Mouse (Mus musculus) heart, adult 2 months (tissue): ENCODE results near the gene Sept9. TPM values are rescaled to one million over a fixed set of nuclear protein-coding genes. Genes with fewer than 3 reads are reported as not detected.

Experiments
- DNase-seq, 2 experiments: peaks; one replicate each; pipeline ENCODE4 v3.0.0; 2021
- H3K27ac ChIP-seq: fragments of 200-600 bp; 2 replicates; pipeline ENCODE4 v1.8.1; 2022
- H3K27me3 ChIP-seq: fragments of 200-500 bp; 2 replicates; pipeline ENCODE4 v1.6.1; 2012; ENCODE audit warnings: mild to moderate bottlenecking, low read length, inconsistent platforms, mixed read lengths; ENCODE audit not compliant: control insufficient read depth, insufficient read depth
- H3K36me3 ChIP-seq: fragments of 200-500 bp; 2 replicates; pipeline ENCODE4 v1.6.1; 2012; ENCODE audit warnings: low read length, inconsistent platforms; ENCODE audit not compliant: control insufficient read depth, insufficient read depth
- H3K4me1 ChIP-seq: fragments of 200-500 bp; 2 replicates; pipeline ENCODE4 v1.6.1; 2011; ENCODE audit warnings: low read length; ENCODE audit not compliant: control insufficient read depth, insufficient read depth
- H3K4me3 ChIP-seq: fragments of 200-600 bp; 2 replicates; pipeline ENCODE4 v1.8.1; 2022
- H3K79me2 ChIP-seq: fragments of 200-500 bp; replicated peaks from 2 replicates; pipeline ENCODE4 v1.6.1; 2012; ENCODE audit warnings: mild to moderate bottlenecking, inconsistent platforms, low read length, moderate library complexity, mixed read lengths; ENCODE audit not compliant: control insufficient read depth, insufficient read depth
- H3K9ac ChIP-seq: fragments of 200-500 bp; 2 replicates; pipeline ENCODE4 v1.6.1; 2012; ENCODE audit warnings: low read depth, mild to moderate bottlenecking, control low read depth, inconsistent platforms, low read length, mixed read lengths
- CTCF ChIP-seq: fragments of 200-600 bp; IDR thresholded peaks from 2 replicates; pipeline ENCODE4 v1.8.1; 2022; ENCODE audit warnings: antibody characterized with exemption, mild to moderate bottlenecking, moderate library complexity
- EP300 ChIP-seq: fragments of 200-500 bp; IDR thresholded peaks from 2 replicates; pipeline ENCODE4 v1.6.1; 2011; ENCODE audit warnings: low read depth, low read length, control low read depth; ENCODE audit not compliant: insufficient read depth
- POLR2A ChIP-seq: fragments of 200-500 bp; IDR thresholded peaks from 2 replicates; pipeline ENCODE4 v1.6.1; 2011; ENCODE audit warnings: mild to moderate bottlenecking, low read depth, low read length, control low read depth; ENCODE audit not compliant: insufficient read depth
- WGBS: fragments of 180-500 bp; shearing (Covaris S2); methylation state at CpG from one replicate; pipeline ENCODE4 v1.1.7; 2018; 5-methylcytosine and 5-hydroxymethylcytosine counted together
- intact Hi-C: fragments of 180-260 bp; cut with DNase I; formaldehyde crosslinking; loops from one replicate; pipeline ENCODE4 v1.15.1; 2025
- polyA plus RNA-seq: library from polyadenylated mRNA; depleted of rRNA; stranded (reverse); fragments of >200 nt; gene quantifications from 2 replicates; pipeline ENCODE4 v1.2.3, GENCODE M21; 2012
- total RNA-seq, 2 experiments: library from RNA; stranded (reverse); gene quantifications; 2 replicates each; pipeline ENCODE4 v1.2.3; 2021

Sept9 gene
- total and polyA plus RNA-seq, 3 experiments, result 15.9 to 31.9 (median 28.2) TPM

DNA sequence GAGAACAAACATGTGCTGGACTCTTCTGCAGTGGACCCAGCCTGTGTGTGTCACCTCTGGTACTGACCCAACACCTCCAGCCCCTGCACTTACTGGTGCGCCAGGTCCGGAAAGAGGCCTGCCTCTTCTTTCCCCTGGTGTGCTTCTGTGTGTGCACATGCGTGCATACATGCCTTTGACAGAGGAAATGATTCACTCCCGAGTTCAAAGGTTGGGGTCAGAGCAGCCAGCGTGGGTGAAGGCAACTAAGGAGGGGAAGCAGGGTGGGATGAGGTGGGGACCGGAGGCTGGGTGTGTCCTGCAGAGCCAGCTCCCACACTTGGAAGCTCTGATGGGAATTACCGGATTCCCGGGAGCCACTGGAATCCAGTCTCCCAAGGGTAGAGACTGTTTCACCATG is 46.8 kb downstream of the Sept9 start:
- Histone ChIP-seq H3K27ac (peak overlapping the region; percentile 88), H3K4me3 (no peak overlapping the region), H3K36me3 (no peaks in the 10 kb centered on the region), H3K9ac (no peak overlapping the region; the same call in 1 of the 2 replicates), H3K79me2 (no peaks in the 10 kb centered on the region), H3K4me1 (peaks cover 34% of the 10 kb centered on the region), H3K27me3 (no peaks in the 10 kb centered on the region)
- DNase-seq, result peak; percentile 50 to 60
- 52% methylated on average over 8 of the region's 8 CpGs for WGBS
- TF ChIP-seq CTCF, result no peak
- no peak for TF ChIP-seq POLR2A
- peak; percentile 60; the same call in 1 of the 2 replicates for TF ChIP-seq EP300
- intact Hi-C loops, result no loop called here

GRCm38 (mm10) chr11:117246981-117247431 is 47.5 kb downstream of the Sept9 start:
- Histone ChIP-seq H3K4me3 (no peak overlapping the region), H3K4me1 (peaks cover 34% of the 10 kb centered on the region), H3K27me3 (no peaks in the 10 kb centered on the region), H3K27ac (peak overlapping the region; percentile 88), H3K36me3 (no peaks in the 10 kb centered on the region), H3K9ac (0 out of 2 replicates have a peak overlapping the region, but pooled peaks have one; percentile 7), H3K79me2 (no peaks in the 10 kb centered on the region)
- 30% methylated on average over 9 of the region's 9 CpGs for WGBS
- TF ChIP-seq EP300, result peak; percentile 59
- TF ChIP-seq CTCF, result no peak
- TF ChIP-seq POLR2A, result peak; percentile 46; the same call in 1 of the 2 replicates
- intact Hi-C loops, result loop anchor here (1.0 kb wide), 1 partner anchor 16 kb away; no protein-coding TSS in a partner anchor
- DNase-seq, result peak; percentile 73 to 84

- H3K27me3 ChIP-seq, result no peaks in the 10 kb centered on the region
- intact Hi-C loops, result loop anchor here (1.0 kb wide), 1 partner anchor 16 kb away; no protein-coding TSS in a partner anchor
- H3K79me2 ChIP-seq, result no peaks in the 10 kb centered on the region
- no peaks in the 10 kb centered on the region for H3K36me3 ChIP-seq
- TF ChIP-seq CTCF, result no peak
- no peak for TF ChIP-seq POLR2A
- TF ChIP-seq EP300, result no peak
- peak overlapping the region; percentile 88 for H3K27ac ChIP-seq
- no peak for DNase-seq
- peaks cover 32% of the 10 kb centered on the region for H3K4me1 ChIP-seq
- no peak overlapping the region for H3K4me3 ChIP-seq
- 34% methylated on average over 5 of the region's 5 CpGs for WGBS
- H3K9ac ChIP-seq, result no peak overlapping the region
These were observed 48.1 kb downstream of the Sept9 start for GRCm38 (mm10) chr11:117247541-117247940.

DNA sequence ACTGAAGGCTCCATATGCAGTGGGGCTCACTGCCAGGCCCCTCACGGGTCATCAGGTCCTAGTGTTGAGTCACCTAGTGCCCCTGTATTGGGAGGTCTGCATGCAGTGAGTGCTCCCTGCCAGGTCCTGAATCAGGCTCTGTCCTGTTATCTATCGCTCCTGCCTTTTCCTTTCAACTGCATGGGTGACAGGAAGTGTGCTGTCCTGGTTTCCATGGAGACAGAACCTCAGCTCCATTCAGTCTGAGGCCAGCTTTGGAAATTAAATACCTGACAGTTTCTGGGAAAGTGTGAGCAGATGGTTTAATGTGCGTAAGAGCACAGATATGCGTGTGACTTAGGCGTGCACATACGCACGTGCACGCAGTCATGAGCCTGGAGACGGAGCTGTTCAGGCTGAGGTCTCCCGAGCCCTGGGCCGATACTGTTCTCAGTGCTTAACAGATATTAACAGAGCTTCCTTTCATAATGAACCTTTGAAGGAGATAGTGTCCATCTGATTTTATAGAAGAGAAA is 49.3 kb downstream of the Sept9 start:
- intact Hi-C loops, result no loop called here
- Histone ChIP-seq H3K36me3 (no peaks in the 10 kb centered on the region), H3K79me2 (no peaks in the 10 kb centered on the region), H3K27ac (peak overlapping the region; percentile 88), H3K9ac (no peak overlapping the region), H3K4me1 (peaks cover 30% of the 10 kb centered on the region), H3K27me3 (no peaks in the 10 kb centered on the region), H3K4me3 (no peak overlapping the region)
- WGBS, result 46% methylated on average over 11 of the region's 11 CpGs
- TF ChIP-seq POLR2A, result no peak
- TF ChIP-seq CTCF, result no peak
- 0 out of 2 replicates have a peak, but pooled peaks have one; percentile 54 for TF ChIP-seq EP300
- DNase-seq, result no peak

- DNase-seq, result no peak
- H3K9ac ChIP-seq, result no peak overlapping the region
- TF ChIP-seq CTCF (no peak), POLR2A (no peak), EP300 (no peak)
- peak overlapping the region; percentile 88 for H3K27ac ChIP-seq
- no peaks in the 10 kb centered on the region for H3K27me3 ChIP-seq
- no peaks in the 10 kb centered on the region for H3K79me2 ChIP-seq
- WGBS, result 68% methylated on average over 18 of the region's 18 CpGs
- no peaks in the 10 kb centered on the region for H3K36me3 ChIP-seq
- peaks cover 30% of the 10 kb centered on the region for H3K4me1 ChIP-seq
- intact Hi-C loops, result no loop called here
- no peak overlapping the region for H3K4me3 ChIP-seq
These were observed 50.0 kb downstream of the Sept9 start for GRCm38 (mm10) chr11:117249282-117249984.
